Mouse (Mus musculus): ENCODE measurements at regions not wholly inside any gene's neighbourhood (a gene's known extent, or its start where the extent isn't known, plus 50 kb on each side); places are given as distances from the start of the nearest gene placed in this dataset.

- DNase-seq (ENCODE audit: low spot score) = no peak
Measured at GRCm38 (mm10) chr10:44826271-44826670, 240.7 kb upstream of the Prep start.

- DNase-seq (ENCODE audit: low spot score) = no peak
Measured at GRCm38 (mm10) chr10:44821666-44822065, 245.3 kb upstream of the Prep start.

GRCm38 (mm10) chr10:44820379-44820778 lies 246.6 kb upstream of the Prep start:
- no peak for DNase-seq (ENCODE audit: low spot score)

GRCm38 (mm10) chr10:44819361-44819760 lies 247.6 kb upstream of the Prep start:
- no peak for DNase-seq (ENCODE audit: low spot score)

GRCm38 (mm10) chr10:44818615-44819014 lies 248.4 kb upstream of the Prep start:
- no peak for DNase-seq (ENCODE audit: low spot score)

GRCm38 (mm10) chr10:44796205-44796604 lies 267.9 kb upstream of the Prdm1 start:
- DNase-seq (ENCODE audit: low spot score) = no peak

- no peak for DNase-seq (ENCODE audit: low spot score)
Measured at GRCm38 (mm10) chr10:44785386-44785785, 257.1 kb upstream of the Prdm1 start.

- DNase-seq (ENCODE audit: low spot score) = no peak
Measured at GRCm38 (mm10) chr10:44780381-44780958, 252.2 kb upstream of the Prdm1 start.

- DNase-seq (ENCODE audit: low spot score) = no peak
Measured at GRCm38 (mm10) chr10:44779568-44780207, 251.4 kb upstream of the Prdm1 start.

- DNase-seq (ENCODE audit: low spot score) = no peak
Measured at GRCm38 (mm10) chr10:44777214-44777613, 248.9 kb upstream of the Prdm1 start.

- no peak for DNase-seq (ENCODE audit: low spot score)
Measured at GRCm38 (mm10) chr10:44776175-44776574, 247.9 kb upstream of the Prdm1 start.

- no peak for DNase-seq (ENCODE audit: low spot score)
Measured at GRCm38 (mm10) chr10:44765527-44765926, 237.2 kb upstream of the Prdm1 start.

GRCm38 (mm10) chr10:44763102-44763501 lies 234.8 kb upstream of the Prdm1 start:
- DNase-seq (ENCODE audit: low spot score) = no peak

- no peak for DNase-seq (ENCODE audit: low spot score)
Measured at GRCm38 (mm10) chr10:44762068-44762467, 233.8 kb upstream of the Prdm1 start.

GRCm38 (mm10) chr10:44761324-44761723 lies 233.0 kb upstream of the Prdm1 start:
- DNase-seq (ENCODE audit: low spot score) = no peak

- DNase-seq (ENCODE audit: low spot score) = no peak
Measured at GRCm38 (mm10) chr10:44755355-44755957, 227.2 kb upstream of the Prdm1 start.

GRCm38 (mm10) chr10:44754930-44755329 lies 226.6 kb upstream of the Prdm1 start:
- DNase-seq (ENCODE audit: low spot score) = no peak

- no peak for DNase-seq (ENCODE audit: low spot score)
Measured at GRCm38 (mm10) chr10:44752719-44753390, 224.6 kb upstream of the Prdm1 start.

GRCm38 (mm10) chr10:44751061-44751460 lies 222.8 kb upstream of the Prdm1 start:
- DNase-seq (ENCODE audit: low spot score) = no peak

GRCm38 (mm10) chr10:44749206-44749605 lies 220.9 kb upstream of the Prdm1 start:
- no peak for DNase-seq (ENCODE audit: low spot score)

GRCm38 (mm10) chr10:44747419-44747818 lies 219.1 kb upstream of the Prdm1 start:
- no peak for DNase-seq (ENCODE audit: low spot score)

- no peak for DNase-seq (ENCODE audit: low spot score)
Measured at GRCm38 (mm10) chr10:44744221-44744620, 215.9 kb upstream of the Prdm1 start.

- no peak for DNase-seq (ENCODE audit: low spot score)
Measured at GRCm38 (mm10) chr10:44733641-44734040, 205.3 kb upstream of the Prdm1 start.

Measured in urinary bladder, postnatal 25 days (tissue).